Mouse (Mus musculus) G1E (cell line): Measurements from ENCODE around the gene Tns4. TPM values are rescaled to one million over a fixed set of nuclear protein-coding genes. Genes with fewer than 3 reads are reported as not detected.

ENCODE experiments used
- ATAC-seq: 2 replicates; pipeline ENCODE4 v1.8.0; 2016; ENCODE audit warnings: mild to moderate bottlenecking; ENCODE audit not compliant: insufficient number of reproducible peaks, poor library complexity, low FRiP score, severe bottlenecking; ENCODE audit errors: extremely low read depth
- DNase-seq: peaks from one replicate; pipeline ENCODE4 v3.0.0; 2012; ENCODE audit warnings: low spot score
- H3K27me3 ChIP-seq: 2 replicates; pipeline ENCODE4 v1.6.1; 2012; ENCODE audit warnings: mild to moderate bottlenecking, low read length, inconsistent platforms; ENCODE audit not compliant: insufficient read depth
- H3K36me3 ChIP-seq: replicated peaks from 2 replicates; pipeline ENCODE3; 2012; ENCODE audit warnings: mild to moderate bottlenecking, inconsistent platforms
- H3K4me1 ChIP-seq: 2 replicates; pipeline ENCODE4 v1.6.1; 2012; ENCODE audit warnings: low read depth, low read length, inconsistent platforms, mixed read lengths; ENCODE audit not compliant: insufficient read depth
- H3K4me3 ChIP-seq: 2 replicates; pipeline ENCODE4 v1.5.1; 2012; ENCODE audit warnings: low read depth, mild to moderate bottlenecking, inconsistent platforms, low read length, moderate library complexity, mixed read lengths
- H3K9me3 ChIP-seq: replicated peaks from 2 replicates; pipeline ENCODE4 v1.6.1; 2012; ENCODE audit warnings: inconsistent platforms
- CTCF ChIP-seq: IDR thresholded peaks from 2 replicates; pipeline ENCODE4 v1.5.1; 2012; ENCODE audit warnings: low read depth, low read length, inconsistent platforms, mixed read lengths
- GATA1 ChIP-seq: IDR thresholded peaks from 2 replicates; pipeline ENCODE4 v1.6.1; 2012; ENCODE audit warnings: borderline replicate concordance, low read length, inconsistent platforms, mixed read lengths
- GATA2 ChIP-seq: IDR thresholded peaks from 2 replicates; pipeline ENCODE4 v1.6.1; 2012; ENCODE audit warnings: low read depth, low read length, inconsistent platforms, borderline replicate concordance
- POLR2AphosphoS5 ChIP-seq: IDR thresholded peaks from 2 replicates; pipeline ENCODE4 v1.6.1; 2012; ENCODE audit warnings: low read depth, low read length, inconsistent platforms; ENCODE audit not compliant: insufficient replicate concordance
- TAL1 ChIP-seq: conservative IDR thresholded peaks from 2 replicates; pipeline ENCODE4 v1.6.1; 2012; ENCODE audit warnings: low read depth, low read length, inconsistent platforms, mixed read lengths
- polyA plus RNA-seq: library from polyadenylated mRNA; stranded (reverse); fragments of >175 nt; gene quantifications from 2 replicates; pipeline ENCODE4 v1.2.3, GENCODE M21; 2012
- total RNA-seq, 2 experiments: library from RNA; stranded (forward) in 1 of 2; stranded (reverse) in 1 of 2; fragments of 200-1000 nt in 1 of 2; fragments of >200 nt in 1 of 2; fragmentation: Nextera tagmentation in 1 of 2; gene quantifications; 2 replicates each; pipeline ENCODE4 v1.2.3; 2014 to 2017

Gene Tns4
- total and polyA plus RNA-seq, 3 experiments, result 0.22 to 1.4 TPM; not detected in 1

GRCm38 (mm10) chr11:99102575-99103270 is 13.6 kb upstream of the Tns4 start:
- H3K9me3 ChIP-seq, result no peaks in the 10 kb centered on the region
- peaks cover 5% of the 10 kb centered on the region for H3K27me3 ChIP-seq
- peaks cover 84% of the 10 kb centered on the region for H3K4me1 ChIP-seq
- TF ChIP-seq GATA1, result no peak
- DNase-seq (no peak), ATAC-seq (no peak)
- H3K36me3 ChIP-seq, result no peaks in the 10 kb centered on the region
- no peak overlapping the region for H3K4me3 ChIP-seq

DNA sequence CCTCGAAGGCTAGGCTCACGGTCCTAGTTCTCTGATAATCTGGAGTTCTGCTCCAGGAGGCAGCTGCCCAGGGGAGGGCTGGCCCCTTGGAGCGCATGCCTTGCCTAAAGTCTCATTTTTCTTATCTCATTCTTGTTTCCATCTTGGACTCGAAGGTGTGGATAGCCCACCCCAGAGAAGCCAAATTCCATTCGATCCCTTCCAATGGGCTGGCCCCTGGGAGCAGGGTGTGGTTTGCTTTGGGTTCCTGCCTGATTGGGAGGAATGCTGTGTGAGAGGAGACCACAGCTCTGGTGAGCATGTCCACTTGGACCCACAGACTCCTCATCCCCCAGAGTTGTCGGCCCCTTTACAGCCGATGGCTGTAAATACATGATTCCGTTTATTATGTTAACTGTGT is 12.6 kb upstream of the Tns4 start:
- no peaks in the 10 kb centered on the region for H3K9me3 ChIP-seq
- H3K4me3 ChIP-seq, result no peak overlapping the region
- ATAC-seq (no peak), DNase-seq (no peak)
- no peaks in the 10 kb centered on the region for H3K36me3 ChIP-seq
- TF ChIP-seq TAL1 (no peak), CTCF (no peak), GATA2 (no peak), POLR2AphosphoS5 (no peak), GATA1 (no peak)
- peaks cover 5% of the 10 kb centered on the region for H3K27me3 ChIP-seq
- H3K4me1 ChIP-seq, result peaks cover 74% of the 10 kb centered on the region

DNA sequence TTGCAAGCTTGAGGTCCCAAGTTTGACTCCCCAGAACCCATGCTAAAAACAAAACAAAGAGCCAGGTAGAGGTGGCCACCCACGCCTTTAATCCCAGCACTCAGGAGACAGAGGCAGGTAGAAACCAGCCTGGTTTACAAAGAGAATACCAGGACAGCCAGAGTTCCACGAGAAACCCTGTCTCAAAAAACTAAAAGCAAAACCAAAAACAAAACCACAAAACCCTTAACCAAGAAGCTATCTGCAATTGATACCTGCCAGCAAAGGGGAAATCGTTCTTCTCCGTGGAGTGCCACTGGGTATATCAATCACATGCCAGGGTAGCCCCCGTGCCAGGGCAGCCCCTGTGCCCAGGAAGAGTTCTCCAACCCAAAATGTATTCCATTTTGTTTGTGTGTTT is 11.1 kb upstream of the Tns4 start:
- TF ChIP-seq GATA1 (no peak), CTCF (no peak), TAL1 (no peak), GATA2 (no peak), POLR2AphosphoS5 (no peak)
- Histone ChIP-seq H3K27me3 (peaks cover 5% of the 10 kb centered on the region), H3K9me3 (no peaks in the 10 kb centered on the region), H3K4me3 (no peak overlapping the region), H3K4me1 (peaks cover 67% of the 10 kb centered on the region), H3K36me3 (no peaks in the 10 kb centered on the region)
- ATAC-seq, result no peak
- DNase-seq, result no peak

GRCm38 (mm10) chr11:99099516-99099915 is 10.4 kb upstream of the Tns4 start:
- ATAC-seq (no peak), DNase-seq (no peak)
- Histone ChIP-seq H3K4me1 (peaks cover 63% of the 10 kb centered on the region), H3K27me3 (peaks cover 7% of the 10 kb centered on the region), H3K4me3 (no peak overlapping the region), H3K36me3 (no peaks in the 10 kb centered on the region), H3K9me3 (peaks cover 7% of the 10 kb centered on the region; the same call in 1 of the 2 replicates)
- TF ChIP-seq CTCF (no peak), GATA2 (no peak), TAL1 (no peak), POLR2AphosphoS5 (no peak), GATA1 (no peak)

DNA sequence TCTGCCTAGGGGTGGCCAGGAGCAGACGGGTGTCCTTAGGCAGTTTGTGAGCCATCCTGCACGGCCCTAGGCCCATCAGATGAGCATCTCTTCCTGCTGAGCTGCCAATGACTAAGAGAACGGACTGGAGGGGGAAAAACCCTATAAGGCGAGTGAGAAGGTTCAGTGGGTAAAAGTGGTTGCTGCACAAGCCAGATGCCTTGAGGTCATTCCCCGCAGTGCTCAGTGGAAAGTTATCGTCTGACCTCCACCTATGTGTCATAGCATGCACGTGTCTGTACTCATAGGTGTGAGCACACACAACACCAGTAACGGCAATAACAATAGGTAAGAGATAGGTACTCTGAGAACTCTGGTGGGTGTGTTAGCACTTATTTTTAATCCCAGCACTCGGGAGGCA is 9.8 kb upstream of the Tns4 start:
- TF ChIP-seq TAL1 (no peak), GATA2 (no peak)
- no peak for DNase-seq
- peaks cover 7% of the 10 kb centered on the region for H3K27me3 ChIP-seq
- no peak overlapping the region for H3K4me3 ChIP-seq
- H3K9me3 ChIP-seq, result peaks cover 7% of the 10 kb centered on the region; the same call in 1 of the 2 replicates
- ATAC-seq, result no peak
- peaks cover 58% of the 10 kb centered on the region for H3K4me1 ChIP-seq
- no peaks in the 10 kb centered on the region for H3K36me3 ChIP-seq

DNA sequence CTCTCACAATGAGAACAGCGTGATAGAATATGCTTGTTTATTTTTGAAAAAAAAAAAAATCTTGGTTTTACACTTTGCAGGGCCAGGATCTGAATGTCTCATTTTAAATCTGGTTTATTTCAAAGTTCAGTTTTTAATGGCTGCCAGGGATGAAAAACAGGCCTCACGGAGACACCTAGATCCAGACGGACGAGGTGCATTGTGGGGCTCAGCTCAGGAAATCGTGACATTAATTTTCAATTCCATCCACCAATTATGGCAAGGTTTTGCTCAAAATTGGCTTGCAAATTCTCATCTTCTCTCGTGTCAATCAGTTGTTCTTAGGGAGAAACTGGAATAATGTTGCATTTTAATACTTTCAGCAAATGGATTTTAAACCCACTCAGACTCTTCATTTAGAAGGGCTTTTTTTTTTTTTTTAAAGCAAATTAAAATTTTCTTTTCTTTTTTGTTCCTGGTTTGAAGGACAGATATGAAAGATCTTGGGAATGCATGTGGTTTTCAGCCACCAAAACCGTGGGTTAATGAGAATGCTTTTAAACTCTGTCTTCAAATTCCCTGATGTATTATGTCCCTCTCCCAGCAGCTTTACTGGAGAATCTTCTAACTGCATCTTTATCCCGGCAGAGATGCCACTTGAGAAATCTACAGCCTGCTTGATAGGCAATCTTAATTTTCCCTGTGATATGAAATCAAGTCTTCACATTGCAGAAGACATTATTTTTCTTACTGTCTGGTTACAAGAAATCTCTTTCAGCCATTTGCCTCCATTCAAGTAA is 8.1 kb upstream of the Tns4 start:
- Histone ChIP-seq H3K27me3 (peaks cover 14% of the 10 kb centered on the region), H3K36me3 (no peaks in the 10 kb centered on the region), H3K4me3 (no peak overlapping the region), H3K4me1 (peaks cover 57% of the 10 kb centered on the region), H3K9me3 (peaks cover 7% of the 10 kb centered on the region; the same call in 1 of the 2 replicates)
- TF ChIP-seq GATA1, result no peak
- TF ChIP-seq POLR2AphosphoS5, result no peak
- TF ChIP-seq GATA2, result no peak
- DNase-seq (no peak), ATAC-seq (no peak)
